Mouse (Mus musculus) heart, adult 8-10 months (tissue): ENCODE measurements around the gene Slc25a41. TPM values are rescaled to one million over a fixed set of nuclear protein-coding genes. Genes with fewer than 3 reads are reported as not detected.

ENCODE experiments used
- DNase-seq: peaks from one replicate; pipeline ENCODE4 v3.0.0; 2022; ENCODE audit warnings: low spot score
- total RNA-seq, 4 experiments: library from RNA; stranded (reverse); gene quantifications; 2 replicates each; pipeline ENCODE4 v1.2.4; 2022

Slc25a41 gene
- total RNA-seq, 4 experiments from 2014 or later, result not detected

DNA sequence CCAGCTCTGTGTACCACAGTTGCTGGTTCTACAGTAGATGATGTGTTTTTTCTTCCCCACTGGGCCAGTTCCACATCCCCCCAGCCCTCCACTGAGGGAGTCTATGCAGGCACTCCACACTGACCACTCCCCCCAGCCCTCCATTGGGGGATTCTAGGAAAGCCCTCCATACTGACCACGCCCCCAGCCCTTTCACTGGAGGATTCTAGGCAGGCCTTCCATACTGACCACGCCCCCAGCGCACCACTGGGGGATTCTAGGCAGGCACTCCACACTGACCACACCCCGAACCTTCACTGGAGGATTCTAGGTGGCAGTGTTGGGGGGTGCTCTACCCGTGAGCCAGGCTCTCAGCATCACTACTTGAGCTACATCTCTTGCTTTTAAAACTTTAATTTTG, 6.0 kb upstream of the Slc25a41 start:
- no peak for DNase-seq

GRCm38 (mm10) chr17:57038978-57039377, 2.5 kb downstream of the Slc25a41 start:
- DNase-seq, result no peak

- no peak for DNase-seq
These were observed 8.6 kb downstream of the Slc25a41 start for GRCm38 (mm10) chr17:57032854-57033253.

DNA sequence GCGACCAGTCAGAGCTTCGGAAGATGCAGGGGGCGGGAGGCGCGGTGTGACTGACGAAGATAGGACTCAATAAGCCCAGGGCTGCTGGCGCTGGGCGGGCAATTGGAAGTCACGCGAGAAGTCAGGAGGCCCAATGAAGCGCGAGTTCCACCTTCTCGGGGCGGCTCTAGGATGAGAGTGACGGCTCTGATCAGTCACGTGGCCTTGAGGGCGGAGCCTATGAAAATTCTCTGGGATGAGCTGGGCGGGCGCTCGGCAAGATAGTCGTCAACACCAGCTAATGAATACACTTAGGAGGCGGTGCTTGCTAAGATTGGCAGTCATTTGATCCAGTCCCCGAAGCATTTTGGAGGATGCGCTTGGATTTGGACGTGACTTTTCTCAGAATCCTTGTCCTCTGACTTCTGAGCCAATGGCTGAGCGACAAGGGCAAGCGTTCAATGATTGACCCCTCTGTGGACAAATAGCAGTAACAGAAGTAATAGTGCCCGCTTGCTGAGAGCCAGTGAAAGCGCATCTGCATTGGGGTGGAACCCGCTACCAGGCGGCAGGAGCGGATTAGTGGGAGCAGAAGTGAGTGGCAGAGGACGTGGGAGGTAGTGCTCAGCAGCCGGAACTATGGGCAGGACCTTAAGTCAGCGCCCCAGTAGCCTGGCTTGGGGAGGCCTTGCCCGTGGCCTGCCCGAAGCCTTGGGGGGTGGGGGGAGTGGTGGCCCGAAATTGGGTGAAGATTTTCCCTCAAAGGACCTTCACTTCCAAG, 9.6 kb downstream of the Slc25a41 start:
- DNase-seq, result peak; percentile 100

GRCm38 (mm10) chr17:57030931-57031660, 10.4 kb downstream of the Slc25a41 start, which contains the start of gene Khsrp:
Gene Khsrp, minus strand, starts transcription at chr17:57031522.
- no peak for DNase-seq

DNA sequence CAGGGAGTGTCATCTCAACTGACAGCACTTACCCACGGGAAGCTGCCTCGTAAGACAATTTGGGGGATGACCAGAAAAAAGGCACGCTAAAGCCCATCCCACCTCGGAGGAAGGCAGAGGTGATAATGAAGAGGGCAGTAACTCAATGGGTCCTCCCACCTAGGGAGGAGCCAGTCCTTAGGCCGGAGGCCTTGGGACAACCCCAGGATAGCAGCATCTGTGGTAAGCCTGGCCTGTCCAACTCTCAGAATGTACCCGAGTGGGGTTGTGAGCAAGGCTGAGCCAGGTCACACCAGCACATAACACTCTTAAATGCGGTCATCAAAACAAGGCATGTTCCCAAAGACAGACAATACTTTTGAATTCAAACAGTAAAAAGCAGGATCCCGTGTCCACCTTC, 11.8 kb downstream of the Slc25a41 start:
- no peak for DNase-seq

DNA sequence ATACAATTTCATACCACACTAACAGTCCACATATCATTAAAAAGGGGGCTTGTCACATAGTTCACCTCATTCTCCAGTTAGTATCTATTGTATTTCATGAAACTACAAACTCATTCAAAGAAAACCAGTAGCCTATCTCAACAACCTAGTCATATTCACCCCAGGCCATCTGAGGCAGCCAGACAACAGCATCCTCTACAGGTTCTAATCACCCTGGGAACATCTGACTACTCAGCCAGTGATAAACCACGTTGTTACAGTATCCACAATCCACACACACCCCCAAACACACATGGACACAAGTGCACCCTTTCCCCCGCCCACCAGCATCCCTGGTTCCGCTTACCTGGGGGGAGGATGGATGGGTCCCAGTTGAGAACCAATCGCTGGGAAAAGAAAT, 14.0 kb downstream of the Slc25a41 start:
- DNase-seq, result no peak

DNA sequence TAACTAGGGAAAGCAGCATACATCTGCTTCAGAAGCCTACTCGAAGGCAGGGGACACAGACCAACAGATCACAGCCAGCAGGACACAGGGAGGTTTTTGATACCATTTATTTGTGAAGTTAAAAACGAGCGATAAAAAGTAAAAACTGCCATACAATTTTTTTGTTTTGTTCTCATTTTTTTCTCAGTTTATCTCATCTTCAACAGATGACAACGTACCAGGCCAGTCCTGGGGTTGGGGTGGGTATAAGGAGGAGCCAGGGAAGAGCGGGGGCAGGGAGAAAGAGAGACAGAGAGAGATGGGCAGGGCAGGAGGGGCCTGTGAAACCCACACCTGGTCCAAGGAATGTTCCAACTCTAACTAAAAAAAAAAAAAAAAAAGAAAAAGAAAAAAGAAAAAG, 20.5 kb downstream of the Slc25a41 start:
- no peak for DNase-seq

DNA sequence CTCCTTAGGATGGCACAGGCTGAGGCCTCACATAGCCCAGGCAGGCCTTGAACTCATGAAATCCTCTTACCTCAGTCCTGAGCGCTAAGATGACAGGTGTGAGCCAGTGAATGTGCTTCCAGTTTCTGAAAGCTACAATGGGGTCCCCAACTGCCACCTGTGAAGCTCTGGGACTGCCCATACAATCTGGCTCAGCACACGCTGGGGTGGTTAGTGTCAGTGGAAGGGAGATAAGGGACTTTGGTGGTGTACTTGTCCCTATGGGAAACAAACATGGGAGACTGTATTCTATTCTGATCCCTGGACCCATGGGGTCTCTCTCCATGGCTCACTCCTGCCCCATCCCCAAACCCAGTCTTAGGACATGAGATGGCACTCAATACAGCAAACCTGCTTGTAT, 21.8 kb downstream of the Slc25a41 start:
- DNase-seq, result no peak

DNA sequence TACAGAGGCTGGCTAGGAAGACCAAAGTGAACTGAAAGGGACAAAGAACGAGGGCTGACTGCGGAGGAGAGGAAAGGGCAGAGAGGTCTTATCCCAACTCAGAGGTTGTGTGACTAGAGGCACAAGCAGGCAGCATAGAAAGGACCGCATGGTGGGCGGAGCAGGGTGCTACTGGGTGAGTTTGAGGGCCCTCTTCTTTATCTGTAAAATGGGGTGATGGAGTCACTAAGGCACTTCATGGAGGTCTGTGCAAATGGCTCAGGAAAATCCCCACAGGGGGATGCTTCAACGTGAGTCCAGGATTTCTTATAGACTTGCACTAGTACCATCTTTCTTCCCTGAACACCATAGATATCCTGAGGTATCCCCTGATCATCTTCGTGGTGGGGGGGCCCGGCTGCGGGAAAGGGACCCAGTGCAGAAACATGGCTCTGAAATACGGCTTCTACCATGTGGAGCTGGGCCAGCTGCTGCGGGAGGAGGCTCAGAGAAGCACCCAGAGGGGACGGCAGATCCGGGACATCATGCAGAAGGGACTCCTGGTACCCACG, 29.1 kb downstream of the Slc25a41 start:
- DNase-seq, result no peak

DNA sequence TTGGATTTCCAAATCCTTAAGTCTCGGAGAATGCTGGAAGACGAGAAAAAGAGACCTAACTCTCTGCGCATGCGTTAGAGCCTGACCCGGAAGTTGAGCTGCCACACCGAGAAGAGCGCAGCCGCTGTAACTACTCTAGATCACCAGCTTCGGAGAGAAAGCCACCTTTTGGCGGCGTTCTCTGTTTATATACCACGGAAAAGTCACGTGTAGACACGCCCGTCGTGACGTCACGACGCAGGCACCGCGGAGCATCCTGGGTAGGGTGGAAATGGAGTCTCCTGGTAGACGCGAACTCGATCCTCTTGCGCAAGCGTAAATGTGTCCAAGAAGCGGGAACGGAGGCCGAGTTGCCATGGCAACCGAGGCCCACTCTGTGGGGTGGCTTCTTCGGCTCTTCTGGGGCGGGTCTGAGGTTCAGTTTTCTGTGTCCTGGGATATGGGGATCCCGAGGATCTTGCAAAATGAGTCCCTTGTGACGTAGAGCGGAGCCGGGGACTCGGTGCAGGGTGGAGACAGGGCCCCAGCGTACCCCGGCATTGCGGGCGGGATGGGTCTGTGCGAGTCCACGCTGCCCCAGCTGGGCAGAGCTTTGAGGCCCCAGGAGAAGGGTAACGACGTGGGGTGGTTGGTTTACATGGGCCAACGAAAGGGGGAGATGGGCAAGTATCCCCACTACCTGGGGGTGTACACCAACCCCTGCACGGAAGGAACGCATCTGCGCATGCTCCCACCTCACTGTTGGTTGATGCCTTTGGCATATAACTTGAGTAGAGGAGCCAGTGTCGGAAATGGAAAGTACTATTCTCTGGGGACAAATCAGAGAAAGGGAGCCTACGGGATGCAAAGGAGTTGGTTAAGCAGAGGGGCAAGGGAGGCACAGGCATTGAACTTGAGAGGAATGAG, 30.0 kb downstream of the Slc25a41 start, which contains the start of the genes Gtf2f1 and Gm17949:
Gene Gtf2f1 (minus strand): TSS at position 53 of the 906 bp plus-strand sequence.
Gene Gm17949 (plus strand): TSS at position 234 of the 906 bp plus-strand sequence.
- peak; percentile 93 for DNase-seq

DNA sequence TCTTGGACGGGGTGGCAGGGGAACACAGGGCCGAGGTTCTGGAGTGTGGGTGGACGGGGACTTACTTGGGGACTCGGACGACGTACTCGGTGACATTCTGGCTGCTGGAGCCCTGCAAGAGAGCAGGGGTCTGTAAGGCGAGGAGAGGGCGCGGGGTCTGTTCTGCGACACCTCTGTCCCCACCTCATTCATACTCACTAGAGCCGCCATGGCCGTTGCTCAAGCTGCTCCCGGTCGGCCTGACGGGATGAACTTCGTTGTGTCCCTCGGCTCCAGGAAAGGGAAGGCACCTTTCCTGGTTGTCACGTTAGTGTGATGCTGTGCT, 30.6 kb downstream of the Slc25a41 start:
- DNase-seq, result no peak

- no peak for DNase-seq
These were observed 34.1 kb downstream of the Slc25a41 start for GRCm38 (mm10) chr17:57007137-57007905.

- DNase-seq, result no peak
These were observed 37.5 kb downstream of the Slc25a41 start for GRCm38 (mm10) chr17:57003994-57004393.

DNA sequence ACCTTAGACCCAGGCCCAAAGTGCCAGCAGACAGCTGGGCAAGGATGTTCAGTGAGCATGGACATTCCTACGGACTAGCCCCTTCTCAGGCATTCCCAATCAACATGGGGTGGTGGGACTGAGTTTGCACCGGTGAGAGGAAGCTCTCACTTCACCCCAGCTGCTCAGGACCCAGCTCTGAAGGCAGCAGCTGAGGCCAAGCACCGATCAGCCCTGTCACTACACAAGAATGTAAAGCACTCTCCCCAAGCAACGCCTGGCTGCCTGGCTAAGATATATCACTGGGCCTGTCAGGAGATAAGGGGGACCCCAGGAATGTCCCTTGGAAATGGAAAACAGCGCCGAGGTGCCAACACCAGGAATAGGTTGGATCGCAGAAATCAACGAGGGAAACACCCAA, 40.2 kb downstream of the Slc25a41 start:
- DNase-seq, result no peak

- DNase-seq, result no peak
These were observed 41.4 kb downstream of the Slc25a41 start, which contains the start of gene Pspn for GRCm38 (mm10) chr17:56999968-57000609. Gene Pspn, minus strand, starts transcription at chr17:57000018.

- DNase-seq, result no peak
These were observed 42.0 kb downstream of the Slc25a41 start for GRCm38 (mm10) chr17:56999414-56999813.

DNA sequence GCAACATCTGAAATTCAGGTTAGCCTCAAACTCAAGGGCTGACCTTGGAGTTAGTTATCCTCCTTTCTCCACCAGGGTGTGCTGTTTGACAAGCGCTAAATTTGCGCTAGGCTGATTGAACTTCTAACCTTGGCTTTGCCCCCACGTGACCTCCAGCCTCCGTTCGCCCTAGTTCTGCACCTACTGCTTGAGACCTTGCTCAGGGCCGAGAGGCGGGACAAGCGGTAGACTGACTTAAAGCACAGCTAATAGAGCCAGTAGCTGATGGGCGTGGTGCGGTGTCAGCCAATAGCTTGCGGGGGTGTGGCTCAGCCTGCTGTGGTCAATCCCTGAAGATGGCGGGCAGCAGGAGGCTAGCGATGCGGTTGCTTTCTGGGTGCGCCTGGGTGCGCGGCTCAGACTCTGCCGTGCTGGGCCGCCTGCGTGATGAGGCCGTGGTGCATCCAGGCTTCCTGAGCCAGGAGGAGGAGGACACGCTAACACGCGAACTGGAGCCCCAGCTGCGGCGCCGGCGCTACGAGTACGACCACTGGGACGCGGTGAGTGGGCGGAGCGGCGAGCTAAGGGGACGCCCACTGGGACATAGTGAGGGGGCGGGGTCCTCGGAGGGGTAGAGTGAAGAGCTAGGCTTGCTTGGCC, 44.3 kb downstream of the Slc25a41 start, which contains the start of gene Alkbh7:
Gene Alkbh7 (plus strand): TSS at position 311 of the 639 bp plus-strand sequence.
- peak; percentile 98 for DNase-seq

GRCm38 (mm10) chr17:56996506-56996905, 44.9 kb downstream of the Slc25a41 start:
- no peak for DNase-seq

- DNase-seq, result no peak
These were observed 46.4 kb downstream of the Slc25a41 start for GRCm38 (mm10) chr17:56995046-56995445.
